Mouse (Mus musculus) retina, adult 2 months (tissue): Measurements from ENCODE around the gene Cct5.

ENCODE experiments used
- DNase-seq: peaks from one replicate; pipeline ENCODE4 v3.0.0-alpha.2; 2012; ENCODE audit warnings: low read depth, low spot score

Gene Cct5

GRCm38 (mm10) chr15:31601646-31602374 lies at the start of gene Cct5, which contains the start of gene Fam173b:
Gene Cct5 (minus strand): TSS chr15:31601804.
Gene Fam173b (plus strand): TSS chr15:31601852.
- peak; percentile 97 for DNase-seq

GRCm38 (mm10) chr15:31650821-31651220 lies 49.2 kb upstream of the Cct5 start:
- no peak for DNase-seq

GRCm38 (mm10) chr15:31649691-31650090 lies 48.1 kb upstream of the Cct5 start:
- DNase-seq: no peak

- no peak for DNase-seq
Observed at GRCm38 (mm10) chr15:31647851-31648569, 46.4 kb upstream of the Cct5 start.

GRCm38 (mm10) chr15:31647225-31647624 lies 45.6 kb upstream of the Cct5 start:
- no peak for DNase-seq

- no peak for DNase-seq
Observed at GRCm38 (mm10) chr15:31636091-31636595, 34.5 kb upstream of the Cct5 start.

GRCm38 (mm10) chr15:31634582-31634981 lies 33.0 kb upstream of the Cct5 start:
- DNase-seq: no peak

- no peak for DNase-seq
Observed at GRCm38 (mm10) chr15:31632478-31632877, 30.9 kb upstream of the Cct5 start.

GRCm38 (mm10) chr15:31631396-31631858 lies 29.8 kb upstream of the Cct5 start:
- DNase-seq: no peak

GRCm38 (mm10) chr15:31629556-31629955 lies 28.0 kb upstream of the Cct5 start:
- no peak for DNase-seq

- DNase-seq: no peak
Observed at GRCm38 (mm10) chr15:31628180-31628579, 26.6 kb upstream of the Cct5 start.

GRCm38 (mm10) chr15:31627277-31628154 lies 25.9 kb upstream of the Cct5 start:
- no peak for DNase-seq

GRCm38 (mm10) chr15:31619521-31619920 lies 17.9 kb upstream of the Cct5 start:
- DNase-seq: no peak

GRCm38 (mm10) chr15:31617261-31617660 lies 15.7 kb upstream of the Cct5 start:
- no peak for DNase-seq

GRCm38 (mm10) chr15:31614666-31615065 lies 13.1 kb upstream of the Cct5 start:
- DNase-seq: no peak

GRCm38 (mm10) chr15:31613826-31614453 lies 12.3 kb upstream of the Cct5 start:
- DNase-seq: no peak

GRCm38 (mm10) chr15:31611976-31612375 lies 10.4 kb upstream of the Cct5 start:
- no peak for DNase-seq

GRCm38 (mm10) chr15:31611027-31611426 lies 9.4 kb upstream of the Cct5 start:
- no peak for DNase-seq

GRCm38 (mm10) chr15:31606821-31607220 lies 5.2 kb upstream of the Cct5 start:
- DNase-seq: no peak

- DNase-seq: no peak
Observed at GRCm38 (mm10) chr15:31603113-31603512, 1.5 kb upstream of the Cct5 start.

- DNase-seq: no peak
Observed at GRCm38 (mm10) chr15:31602426-31602825, 822 bp upstream of the Cct5 start.
